Mouse (Mus musculus) brown adipose tissue, adult 24 weeks (tissue): ENCODE data around the gene Inppl1. TPM values are rescaled to one million over a fixed set of nuclear protein-coding genes. Genes with fewer than 3 reads are reported as not detected.

Experiments used
- H3K27ac ChIP-seq: fragments of 200-500 bp; replicated peaks from 2 replicates; pipeline ENCODE4 v1.5.1; 2012; ENCODE audit warnings: low read depth, mild to moderate bottlenecking, low read length
- H3K4me1 ChIP-seq: fragments of 200-500 bp; 2 replicates; pipeline ENCODE4 v1.6.1; 2012; ENCODE audit warnings: low read length, mixed read lengths; ENCODE audit not compliant: control insufficient read depth, insufficient read depth, insufficient read length
- H3K4me3 ChIP-seq: fragments of 200-500 bp; 2 replicates; pipeline ENCODE4 v1.5.1; 2012; ENCODE audit warnings: low read depth, mild to moderate bottlenecking, low read length, moderate library complexity; ENCODE audit not compliant: insufficient read depth
- polyA plus RNA-seq: library from polyadenylated mRNA; stranded (reverse); fragments of >200 nt; gene quantifications from 2 replicates; pipeline ENCODE4 v1.2.4, GENCODE M21; 2012; ENCODE audit not compliant: missing spikeins, insufficient read depth, insufficient read length

Inppl1 gene
- polyA plus RNA-seq, 1 experiment, result 34.7 TPM

DNA sequence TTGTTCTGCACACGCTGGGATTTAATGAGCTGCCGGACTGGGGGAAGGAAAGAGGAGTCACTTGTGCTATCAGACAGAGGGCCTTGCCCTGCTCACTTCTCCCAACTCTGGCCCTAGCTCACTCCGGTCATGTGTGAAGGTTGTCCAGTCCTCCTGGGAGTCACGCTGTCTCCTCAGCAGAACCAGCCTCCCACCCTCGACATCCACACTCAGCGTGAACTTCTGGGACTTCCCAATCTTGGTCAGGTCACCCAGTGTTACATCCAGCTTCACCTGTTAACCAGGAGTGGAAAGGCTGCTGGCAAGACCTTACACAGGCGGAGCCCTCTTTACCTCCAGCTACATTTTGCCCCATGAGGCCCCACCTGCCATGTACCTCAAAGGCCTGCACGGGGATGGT, 6.6 kb downstream of the Inppl1 start:
- no peak overlapping the region for H3K4me3 ChIP-seq
- no peaks in the 10 kb centered on the region for H3K4me1 ChIP-seq
- no peak overlapping the region for H3K27ac ChIP-seq

DNA sequence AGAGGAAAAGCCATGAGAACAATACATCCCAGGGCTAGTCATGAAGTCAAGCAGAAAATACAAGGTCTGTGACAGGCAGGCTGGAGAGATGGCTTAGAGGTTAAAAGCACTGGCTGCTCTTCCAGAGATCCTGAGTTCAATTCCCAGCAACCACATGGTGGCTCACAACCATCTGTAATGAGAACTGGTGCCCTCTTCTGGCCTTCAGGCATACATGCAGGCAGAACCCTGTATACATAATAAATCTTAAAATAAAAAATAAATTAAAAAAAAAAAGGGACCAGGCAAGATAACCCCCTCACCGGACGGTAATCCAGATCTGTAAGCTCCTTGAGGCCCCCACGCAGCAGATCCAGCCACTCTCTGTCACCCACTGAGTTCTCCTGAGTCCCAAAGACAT, 7.7 kb downstream of the Inppl1 start:
- Histone ChIP-seq H3K4me1 (no peaks in the 10 kb centered on the region), H3K27ac (no peak overlapping the region), H3K4me3 (no peak overlapping the region)

DNA sequence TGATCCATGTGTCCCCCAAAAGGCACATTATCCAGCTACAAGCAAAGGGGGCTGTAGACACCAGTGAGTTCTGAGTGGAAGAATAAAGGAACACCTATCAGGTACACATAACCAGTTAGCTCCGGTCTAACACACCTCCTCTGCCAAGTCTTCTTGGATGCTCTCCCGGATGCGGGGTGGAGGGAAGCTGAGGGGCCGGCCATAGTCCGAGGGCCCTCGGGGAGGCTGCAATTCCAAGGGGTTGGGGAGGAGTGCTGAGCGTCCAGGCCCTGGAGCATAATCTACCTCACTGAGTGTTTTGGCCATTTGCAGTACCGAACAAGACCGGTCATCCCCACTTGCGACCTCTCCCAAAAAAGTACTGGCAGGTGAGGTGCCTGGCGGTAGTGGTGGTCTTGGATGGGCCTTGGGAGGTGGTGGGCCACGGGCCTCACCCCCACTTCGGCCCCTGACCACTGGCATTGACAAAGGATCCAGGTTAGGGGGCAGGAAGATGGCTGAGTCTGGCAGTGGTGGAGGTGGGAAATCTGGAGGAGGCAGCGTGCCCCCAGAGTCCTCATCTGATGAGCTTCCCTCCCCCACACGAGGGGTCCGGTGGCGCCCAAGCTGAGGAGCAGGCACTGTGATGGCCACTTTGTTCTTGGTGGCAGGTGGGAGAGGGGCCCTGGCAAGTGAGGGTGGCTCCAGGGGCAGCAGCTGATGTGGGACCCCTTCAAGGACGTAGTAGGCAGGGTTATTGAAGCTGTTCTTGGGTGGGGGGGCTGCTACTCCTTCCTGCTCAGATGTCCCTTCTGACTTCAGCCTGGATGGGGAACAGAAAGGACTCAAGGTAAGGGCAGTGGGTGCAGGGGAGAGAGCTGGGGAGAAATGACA, 14.0 kb downstream of the Inppl1 start:
- Histone ChIP-seq H3K27ac (no peak overlapping the region), H3K4me1 (0 out of 2 replicates have a peak, but pooled peaks cover 2% of the 10 kb centered on the region), H3K4me3 (no peak overlapping the region)

DNA sequence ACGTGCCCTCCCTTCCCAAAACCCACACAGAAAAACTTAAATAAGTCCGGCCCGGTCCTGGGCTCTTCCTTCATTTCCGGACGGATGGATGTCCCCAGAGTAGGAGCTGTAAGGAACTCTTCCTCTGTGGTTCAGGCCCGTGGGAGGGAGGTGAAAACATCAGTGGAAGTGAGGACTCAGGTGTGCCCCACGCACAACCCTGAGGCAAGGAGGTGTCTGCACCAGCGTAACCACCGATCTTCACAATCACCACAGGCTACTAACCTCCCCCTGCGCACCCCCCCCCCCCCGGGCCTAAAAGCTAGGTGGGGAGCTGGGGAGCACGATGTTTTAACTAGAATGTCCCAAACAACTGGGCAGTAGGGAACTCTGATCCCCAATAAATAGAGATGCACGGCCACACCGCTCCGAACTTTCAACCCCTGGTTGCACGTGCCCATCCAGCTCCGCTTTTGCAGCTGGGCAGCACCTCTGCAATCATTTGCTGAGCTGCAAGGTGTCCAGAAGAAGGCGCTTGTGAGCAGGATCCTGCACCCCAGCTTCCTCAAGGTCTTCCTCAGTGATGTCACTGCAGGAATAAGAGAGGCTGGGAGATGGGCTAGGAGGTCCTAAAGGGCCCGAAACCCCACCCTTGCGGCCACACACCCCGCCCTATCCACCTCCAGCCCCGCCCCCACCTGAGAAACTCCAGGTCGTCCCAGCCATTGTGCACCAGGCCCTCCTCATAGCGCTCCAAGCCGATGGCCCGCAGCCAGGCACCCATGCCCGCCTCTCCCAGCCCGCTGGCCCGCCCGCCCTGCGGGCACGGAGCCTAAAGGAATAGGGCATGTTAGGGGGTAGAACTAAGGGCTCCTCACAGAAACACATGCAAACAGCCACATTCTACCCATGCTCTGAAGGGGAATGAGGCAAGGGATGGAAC, 14.9 kb downstream of the Inppl1 start:
- H3K4me1 ChIP-seq, result 0 out of 2 replicates have a peak, but pooled peaks cover 2% of the 10 kb centered on the region
- no peak overlapping the region for H3K4me3 ChIP-seq
- no peak overlapping the region for H3K27ac ChIP-seq

DNA sequence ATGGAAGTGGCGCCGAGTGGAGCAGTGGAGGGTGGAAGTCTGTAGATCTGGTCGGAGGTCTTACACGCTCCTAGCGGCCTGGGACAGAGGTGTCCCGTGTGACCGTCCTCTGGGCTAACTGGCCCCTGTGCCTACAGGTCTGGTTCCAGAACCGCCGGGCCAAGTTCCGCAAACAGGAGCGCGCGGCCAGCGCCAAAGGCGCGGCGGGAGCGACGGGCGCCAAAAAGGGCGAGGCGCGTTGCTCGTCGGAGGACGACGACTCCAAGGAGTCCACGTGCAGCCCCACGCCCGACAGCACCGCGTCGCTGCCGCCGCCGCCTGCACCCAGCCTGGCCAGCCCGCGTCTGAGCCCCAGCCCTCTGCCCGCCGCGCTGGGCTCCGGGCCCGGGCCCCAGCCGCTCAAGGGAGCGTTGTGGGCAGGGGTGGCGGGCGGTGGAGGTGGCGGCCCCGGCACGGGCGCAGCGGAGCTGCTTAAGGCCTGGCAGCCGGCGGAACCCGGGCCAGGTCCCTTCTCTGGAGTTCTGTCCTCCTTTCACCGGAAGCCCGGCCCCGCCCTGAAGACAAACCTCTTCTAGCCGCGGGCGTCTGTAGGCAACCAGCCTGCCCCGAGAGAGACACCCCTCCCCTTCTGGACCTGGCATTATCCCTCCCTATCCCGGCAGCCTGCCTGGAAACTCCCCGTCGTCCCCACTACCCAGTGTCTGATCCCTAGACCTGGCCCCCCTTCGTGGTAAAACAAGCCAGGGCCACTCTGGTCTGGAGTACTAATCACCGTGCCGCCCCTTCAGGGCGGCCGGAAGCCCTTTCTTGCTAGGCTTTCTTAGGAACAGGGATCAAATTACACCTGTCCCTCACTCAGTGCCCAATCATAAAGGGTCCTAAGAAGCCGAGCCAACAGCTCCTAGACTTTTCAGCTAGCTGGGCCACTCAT, 16.2 kb downstream of the Inppl1 start:
- 0 out of 2 replicates have a peak, but pooled peaks cover 2% of the 10 kb centered on the region for H3K4me1 ChIP-seq
- no peak overlapping the region for H3K27ac ChIP-seq
- H3K4me3 ChIP-seq, result peak overlapping the region; percentile 51

DNA sequence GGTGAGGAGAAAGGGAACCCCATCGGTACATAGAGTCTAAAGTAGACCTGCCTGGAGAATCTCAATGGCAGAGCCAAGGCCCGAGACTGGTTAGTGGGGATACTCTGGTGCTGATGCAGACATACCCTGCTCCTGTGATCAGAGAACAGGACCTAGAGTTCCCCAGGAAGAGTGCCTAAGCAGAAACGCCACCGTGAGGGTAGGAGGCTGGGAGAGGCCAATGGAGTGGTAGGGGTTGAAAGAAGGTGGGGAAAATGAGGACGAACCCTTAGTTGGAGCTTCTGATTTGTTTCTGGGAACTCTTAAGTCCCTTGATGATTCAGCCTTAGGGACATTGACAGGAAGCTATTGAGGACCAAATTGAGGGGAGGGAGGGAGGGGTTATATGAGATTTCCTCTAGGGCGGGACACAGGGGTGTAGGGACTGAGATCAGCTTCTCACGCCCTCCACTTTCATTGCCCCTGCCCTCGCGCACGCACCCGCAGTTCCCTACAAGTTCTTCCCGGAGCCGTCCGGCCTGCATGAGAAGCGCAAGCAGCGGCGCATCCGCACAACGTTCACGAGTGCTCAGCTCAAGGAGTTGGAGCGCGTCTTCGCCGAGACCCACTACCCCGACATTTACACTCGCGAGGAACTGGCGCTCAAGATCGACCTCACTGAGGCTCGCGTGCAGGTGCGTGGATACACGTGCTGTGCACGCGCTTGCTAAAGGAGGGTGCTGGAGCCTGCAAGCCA, 17.6 kb downstream of the Inppl1 start:
- H3K4me3 ChIP-seq, result peak overlapping the region; percentile 51
- H3K4me1 ChIP-seq, result 0 out of 2 replicates have a peak, but pooled peaks cover 2% of the 10 kb centered on the region
- H3K27ac ChIP-seq, result no peak overlapping the region

DNA sequence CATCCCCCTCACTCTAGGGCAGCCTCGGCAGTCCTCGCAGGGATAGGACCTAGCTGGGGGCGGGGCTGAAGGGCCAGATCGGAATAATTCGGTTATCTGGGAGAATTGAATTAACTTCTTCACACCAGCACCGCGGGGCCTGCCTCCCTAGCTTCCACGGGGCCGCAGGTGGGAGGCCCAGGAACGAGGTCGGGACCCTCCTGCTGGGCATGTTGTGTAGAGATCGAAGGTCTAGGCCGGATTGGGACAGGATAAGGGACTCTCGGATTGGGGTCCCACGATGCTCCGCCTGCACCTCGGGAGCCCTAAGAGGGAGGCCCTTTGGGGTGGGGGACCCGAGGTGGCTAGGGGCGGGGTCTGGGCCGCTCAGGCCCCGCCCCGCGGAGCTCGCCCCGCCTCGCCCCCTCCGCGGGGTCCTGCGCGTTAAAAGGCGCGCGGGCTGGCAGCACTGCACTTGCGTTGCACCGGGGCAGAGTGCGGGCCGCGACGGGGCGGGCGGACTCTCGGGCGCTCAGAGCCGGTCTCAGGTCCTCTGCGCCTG, 20.1 kb downstream of the Inppl1 start, which contains the start of gene Phox2a:
Gene Phox2a, plus strand, starts transcription at position 453 of the 541 bp plus-strand sequence.
- no peak within 1 kb of the TSS for H3K4me3 ChIP-seq
- 0 out of 2 replicates have a peak, but pooled peaks cover 2% of the 10 kb centered on the region for H3K4me1 ChIP-seq
- no peak within 1 kb of the TSS for H3K27ac ChIP-seq

DNA sequence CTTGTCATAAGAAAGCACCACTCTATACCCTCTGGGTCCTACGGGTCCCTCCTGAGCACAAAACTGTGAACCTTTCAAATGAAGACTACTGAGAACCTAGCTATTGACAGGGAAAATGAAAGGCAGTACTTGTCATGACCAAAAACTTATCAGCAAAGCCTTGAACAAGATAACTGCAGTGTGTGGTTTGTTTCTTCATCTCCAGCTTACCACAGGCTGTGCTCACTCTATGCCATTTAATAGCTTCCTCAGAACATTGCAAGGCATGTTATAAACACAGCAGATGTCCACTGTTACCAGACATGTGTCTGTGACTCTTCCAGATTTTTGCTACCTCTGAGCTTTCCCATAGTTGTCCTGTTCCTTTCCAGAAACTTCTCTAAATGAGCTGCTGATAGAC, 61.0 kb downstream of the Inppl1 start:
- H3K4me1 ChIP-seq, result no peaks in the 10 kb centered on the region
- H3K27ac ChIP-seq, result no peak overlapping the region
- H3K4me3 ChIP-seq, result no peak overlapping the region

DNA sequence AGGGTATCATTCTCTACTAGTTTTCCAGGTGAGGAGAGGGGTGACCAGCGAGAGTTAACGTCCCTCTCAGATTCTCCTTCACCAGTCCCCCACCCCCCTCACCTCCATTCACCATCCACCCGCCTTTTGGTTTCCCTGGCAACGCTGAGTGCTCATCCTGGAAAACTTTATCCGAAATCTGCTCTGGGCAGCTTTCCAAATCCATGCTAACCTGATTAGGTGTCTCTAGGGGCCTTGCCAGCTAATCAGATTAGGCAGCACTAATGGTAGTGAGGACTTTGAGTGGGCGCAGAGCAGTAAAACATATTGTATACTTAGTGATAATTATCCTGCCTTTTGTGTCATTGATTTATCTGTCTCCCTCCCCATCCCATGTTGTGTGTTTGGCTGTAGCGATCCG, 65.3 kb downstream of the Inppl1 start:
- no peaks in the 10 kb centered on the region for H3K4me1 ChIP-seq
- no peak overlapping the region for H3K27ac ChIP-seq
- no peak overlapping the region for H3K4me3 ChIP-seq

Other genes with a start within 250 kb of the Inppl1 start
- gene Clpb, start 174.6 kb downstream of the Inppl1 start, polyA plus RNA-seq, result 103 and 129 TPM in 2 replicates
- gene Phox2a, start 19.9 kb downstream of the Inppl1 start, polyA plus RNA-seq, result not detected in 2 replicates
- gene Folr2, start 19.0 kb upstream of the Inppl1 start, polyA plus RNA-seq, result 16.1 and 22.7 TPM in 2 replicates
- 36.9 and 39.2 TPM in 2 replicates for gene Anapc15, start 25.5 kb upstream of the Inppl1 start, polyA plus RNA-seq
- gene Folr1, start 32.6 kb upstream of the Inppl1 start, polyA plus RNA-seq, result not detected in 2 replicates
- 169 and 170 TPM in 2 replicates for gene Lamtor1, start 67.7 kb upstream of the Inppl1 start, polyA plus RNA-seq
- not detected in 2 replicates for gene Tomt, start 68.1 kb upstream of the Inppl1 start, polyA plus RNA-seq
- 9.6 and 25.0 TPM in 2 replicates for gene Lrrc51, start 95.7 kb upstream of the Inppl1 start, polyA plus RNA-seq
- 55.8 and 74.0 TPM in 2 replicates for gene Numa1, start 95.9 kb upstream of the Inppl1 start, polyA plus RNA-seq
- gene Il18bp, start 180.5 kb upstream of the Inppl1 start, polyA plus RNA-seq, result 9.8 and 12.0 TPM in 2 replicates
- gene Rnf121, start 227.2 kb upstream of the Inppl1 start, polyA plus RNA-seq, result 14.8 and 17.2 TPM in 2 replicates
- gene Xndc1, start 227.3 kb upstream of the Inppl1 start, polyA plus RNA-seq, result 7.8 and 10.0 TPM in 2 replicates
- gene Xntrpc, start 227.5 kb upstream of the Inppl1 start, polyA plus RNA-seq, result 0.32 TPM in 1 of 2 replicates, not detected in the other
- gene Trpc2, start 244.9 kb upstream of the Inppl1 start, polyA plus RNA-seq, result 0.54 TPM in 1 of 2 replicates, not detected in the other